Mouse (Mus musculus): ENCODE data around the gene Slc43a2. TPM values are rescaled to one million over a fixed set of nuclear protein-coding genes. Genes with fewer than 3 reads are reported as not detected.

Gene Slc43a2
- polyA plus RNA-seq, 1 experiment from 2014 or later: 7.5 TPM

Small RNAs within 50 kb of the gene (microRNA-seq; reads per million reads assigned to microRNA genes)
- not detected for gene Mir3971 (ENCODE audit: insufficient number of aligned reads)

Other genes with a start within 250 kb of the Slc43a2 start
- 140 and 146 TPM in 2 replicates for gene Rpa1, start 183.4 kb upstream of the Slc43a2 start, polyA plus RNA-seq (2014; fragmentation: Nextera tagmentation; extraction: Ambion mirVana)
- gene Smyd4, start 183.3 kb upstream of the Slc43a2 start, polyA plus RNA-seq (2014; fragmentation: Nextera tagmentation; extraction: Ambion mirVana): 17.3 and 20.0 TPM in 2 replicates
- 53.6 and 69.3 TPM in 2 replicates for gene Serpinf1, start 109.0 kb upstream of the Slc43a2 start, polyA plus RNA-seq (2014; fragmentation: Nextera tagmentation; extraction: Ambion mirVana)
- gene Serpinf2, start 92.1 kb upstream of the Slc43a2 start, polyA plus RNA-seq (2014; fragmentation: Nextera tagmentation; extraction: Ambion mirVana): not detected in 2 replicates
- gene Wdr81, start 77.0 kb upstream of the Slc43a2 start, polyA plus RNA-seq (2014; fragmentation: Nextera tagmentation; extraction: Ambion mirVana): 6.3 and 6.5 TPM in 2 replicates
- gene Tlcd2, start 70.0 kb upstream of the Slc43a2 start, polyA plus RNA-seq (2014; fragmentation: Nextera tagmentation; extraction: Ambion mirVana): 9.5 TPM in 2 replicates
- gene Prpf8, start 44.9 kb upstream of the Slc43a2 start, polyA plus RNA-seq (2014; fragmentation: Nextera tagmentation; extraction: Ambion mirVana): 133 TPM in 2 replicates
- 0.28 and 0.69 TPM in 2 replicates for gene Rilp, start 21.6 kb upstream of the Slc43a2 start, polyA plus RNA-seq (2014; fragmentation: Nextera tagmentation; extraction: Ambion mirVana)
- 4.2 TPM in 2 replicates for gene Scarf1, start 18.2 kb upstream of the Slc43a2 start, polyA plus RNA-seq (2014; fragmentation: Nextera tagmentation; extraction: Ambion mirVana)
- gene Pitpna, start 56.4 kb downstream of the Slc43a2 start, polyA plus RNA-seq (2014; fragmentation: Nextera tagmentation; extraction: Ambion mirVana): 79.5 and 88.5 TPM in 2 replicates
- 20.8 and 24.6 TPM in 2 replicates for gene Inpp5k, start 99.3 kb downstream of the Slc43a2 start, polyA plus RNA-seq (2014; fragmentation: Nextera tagmentation; extraction: Ambion mirVana)
- 13.8 and 15.1 TPM in 2 replicates for gene Myo1c, start 118.8 kb downstream of the Slc43a2 start, polyA plus RNA-seq (2014; fragmentation: Nextera tagmentation; extraction: Ambion mirVana)
- 140 and 143 TPM in 2 replicates for gene Crk, start 147.6 kb downstream of the Slc43a2 start, polyA plus RNA-seq (2014; fragmentation: Nextera tagmentation; extraction: Ambion mirVana)
- gene Ywhae, start 201.2 kb downstream of the Slc43a2 start, polyA plus RNA-seq (2014; fragmentation: Nextera tagmentation; extraction: Ambion mirVana): 1,460 and 1,571 TPM in 2 replicates

Measured in forebrain, embryonic 11.5 days (tissue).